Mouse (Mus musculus): ENCODE measurements at regions not wholly inside any gene's neighbourhood (a gene's known extent, or its start where the extent isn't known, plus 50 kb on each side); places are given as distances from the start of the nearest gene placed in this dataset.

DNA sequence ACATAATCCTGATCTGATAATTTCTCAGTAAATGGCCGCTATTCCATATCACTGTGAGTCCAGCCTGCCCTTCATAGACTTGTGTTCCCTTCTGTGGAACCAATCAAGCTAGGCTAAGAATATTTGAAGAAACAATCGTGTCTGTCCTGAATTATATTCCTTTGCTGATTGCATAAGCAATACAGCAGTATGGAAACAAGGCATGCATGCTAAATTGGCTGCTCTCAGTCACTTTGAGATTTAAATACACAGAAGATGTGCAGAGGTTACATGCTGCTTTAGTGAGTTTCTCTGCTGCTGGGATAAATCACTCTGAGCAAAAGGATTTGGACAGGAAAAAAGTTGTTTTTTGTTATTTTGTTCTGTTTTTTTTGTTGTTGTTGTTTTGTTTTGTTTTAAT, 331.4 kb upstream of the Nrp1 start:
- DNase-seq (ENCODE audit: low spot score), result no peak
- WGBS, result 84% methylated on average over 2 of the region's 2 CpGs

GRCm38 (mm10) chr8:128030335-128031280, 327.8 kb upstream of the Nrp1 start:
- no peaks in the 10 kb centered on the region for H3K9me3 ChIP-seq
- H3K27ac ChIP-seq (replicated peaks), result no peak overlapping the region
- peaks cover 1% of the 10 kb centered on the region for H3K4me1 ChIP-seq
- no peaks in the 10 kb centered on the region for H3K27me3 ChIP-seq (replicated peaks; ENCODE audit: low read depth, poor library complexity, severe bottlenecking)
- no peak for DNase-seq (ENCODE audit: low spot score)
- WGBS, result 89% methylated on average over 24 of the region's 24 CpGs
- no peak overlapping the region for H3K4me3 ChIP-seq
- H3K36me3 ChIP-seq (replicated peaks), result no peaks in the 10 kb centered on the region

More for the DNA sequence above, 331.4 kb upstream of the Nrp1 start:
- no peaks in the 10 kb centered on the region for H3K9me3 ChIP-seq
- H3K4me1 ChIP-seq, result peaks cover 16% of the 10 kb centered on the region
- no peaks in the 10 kb centered on the region for H3K36me3 ChIP-seq (replicated peaks)
- H3K4me3 ChIP-seq, result no peak overlapping the region
- no peaks in the 10 kb centered on the region for H3K27me3 ChIP-seq (replicated peaks; ENCODE audit: low read depth, poor library complexity, severe bottlenecking)
- no peak overlapping the region for H3K27ac ChIP-seq (replicated peaks)

DNA sequence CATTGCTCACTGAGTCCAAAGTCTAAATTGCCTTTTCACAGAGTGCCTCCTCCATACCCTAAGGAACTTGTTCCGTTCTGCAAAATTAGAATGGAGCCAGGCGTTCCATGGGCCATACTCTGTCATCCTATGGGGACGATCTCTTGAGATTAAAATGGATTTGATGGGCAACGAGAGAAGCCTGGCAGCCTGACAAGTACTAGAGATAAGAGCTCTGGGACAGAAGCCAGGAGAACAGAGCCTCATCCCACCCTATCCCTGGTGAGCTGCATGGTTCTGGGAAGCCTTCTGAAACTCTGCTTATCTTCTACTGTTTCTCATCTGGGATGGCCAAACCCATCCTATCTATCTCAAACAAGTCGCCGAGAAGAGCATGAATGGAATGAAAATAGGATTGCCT, 324.3 kb upstream of the Nrp1 start:
- H3K36me3 ChIP-seq (replicated peaks), result no peaks in the 10 kb centered on the region
- no peak for DNase-seq (ENCODE audit: low spot score)
- H3K27ac ChIP-seq (replicated peaks), result no peak overlapping the region

DNA sequence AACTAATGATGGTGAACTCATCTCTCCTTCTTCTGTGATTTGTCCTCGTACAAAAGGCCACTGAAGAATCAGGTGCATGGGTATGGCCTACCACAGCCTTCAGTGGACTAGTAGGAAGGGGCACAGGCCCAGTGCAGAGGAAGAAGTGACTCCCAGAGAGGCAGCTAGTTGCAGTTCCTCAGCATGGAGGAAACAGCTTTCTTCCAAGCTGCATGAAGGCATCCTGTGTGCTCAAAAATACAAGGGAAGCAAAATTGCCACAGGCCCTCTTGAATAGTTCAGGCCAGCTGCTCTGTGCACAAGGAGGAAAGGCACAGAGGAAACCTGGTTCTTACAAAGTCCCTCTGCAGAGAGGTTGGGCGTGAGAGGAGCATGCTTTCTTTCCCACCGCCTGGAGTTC, 322.7 kb upstream of the Nrp1 start:
- Histone ChIP-seq H3K9me3 (no peaks in the 10 kb centered on the region), H3K27me3 (replicated peaks; ENCODE audit: low read depth, poor library complexity, severe bottlenecking) (no peaks in the 10 kb centered on the region), H3K36me3 (replicated peaks) (no peaks in the 10 kb centered on the region), H3K4me3 (no peak overlapping the region), H3K4me1 (no peaks in the 10 kb centered on the region), H3K27ac (replicated peaks) (no peak overlapping the region)
- no peak for DNase-seq (ENCODE audit: low spot score)
- whole genome bisulfite sequencing, result 68% methylated on average over 3 of the region's 3 CpGs

More for the DNA sequence above, 324.3 kb upstream of the Nrp1 start:
- Histone ChIP-seq H3K9me3 (no peaks in the 10 kb centered on the region), H3K4me3 (no peak overlapping the region), H3K4me1 (no peaks in the 10 kb centered on the region), H3K27me3 (replicated peaks; ENCODE audit: low read depth, poor library complexity, severe bottlenecking) (no peaks in the 10 kb centered on the region)
- 90% methylated on average over 6 of the region's 6 CpGs for WGBS

DNA sequence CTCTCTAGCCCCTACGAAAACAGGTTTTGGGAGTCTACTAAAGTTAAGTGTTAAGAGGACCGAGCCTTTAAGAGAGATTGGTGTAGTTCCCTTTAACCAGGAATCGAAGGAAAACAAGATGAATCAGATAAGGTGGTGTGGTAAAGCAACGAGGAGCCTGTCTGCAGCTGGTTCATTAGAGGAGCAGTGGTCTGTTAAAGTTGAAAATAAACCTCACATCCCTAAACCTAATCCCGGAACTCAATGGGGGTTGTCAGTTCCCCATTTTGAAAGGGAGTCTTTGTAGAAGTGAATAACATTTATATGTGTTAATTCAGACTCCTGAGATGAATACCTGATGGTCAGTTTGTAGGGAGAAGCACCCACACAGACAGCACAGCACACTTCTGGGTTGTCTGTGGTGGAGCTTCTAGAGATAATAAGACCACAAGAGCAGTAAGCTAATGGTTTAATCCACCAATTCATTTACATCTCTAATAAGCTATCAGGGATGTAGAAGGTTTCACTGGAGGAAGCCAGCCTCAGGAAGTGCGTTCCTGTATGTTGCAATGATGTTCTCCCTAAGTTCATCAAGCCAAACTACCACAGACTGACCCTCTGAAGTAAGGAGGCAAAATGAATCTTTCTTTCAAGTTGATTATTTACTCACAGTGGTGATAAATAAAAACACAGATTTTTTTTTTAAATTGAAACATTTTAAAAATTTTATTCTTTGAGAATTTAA, 318.9 kb upstream of the Nrp1 start:
- H3K27me3 ChIP-seq (replicated peaks; ENCODE audit: low read depth, poor library complexity, severe bottlenecking), result no peaks in the 10 kb centered on the region; the same call in 1 of the 2 replicates
- no peaks in the 10 kb centered on the region for H3K36me3 ChIP-seq (replicated peaks)
- no peak overlapping the region for H3K4me3 ChIP-seq
- H3K9me3 ChIP-seq, result no peaks in the 10 kb centered on the region
- DNase-seq (ENCODE audit: low spot score), result no peak
- WGBS, result 84% methylated on average over 6 of the region's 6 CpGs
- no peaks in the 10 kb centered on the region for H3K4me1 ChIP-seq
- no peak overlapping the region for H3K27ac ChIP-seq (replicated peaks)

GRCm38 (mm10) chr8:128042877-128043276, 315.5 kb upstream of the Nrp1 start:
- Histone ChIP-seq H3K36me3 (replicated peaks) (no peaks in the 10 kb centered on the region), H3K9me3 (no peaks in the 10 kb centered on the region), H3K4me1 (no peaks in the 10 kb centered on the region), H3K27ac (replicated peaks) (no peak overlapping the region), H3K4me3 (no peak overlapping the region), H3K27me3 (replicated peaks; ENCODE audit: low read depth, poor library complexity, severe bottlenecking) (no peaks in the 10 kb centered on the region; the same call in 1 of the 2 replicates)
- DNase-seq (ENCODE audit: low spot score), result no peak
- WGBS, result 70% methylated on average over 2 of the region's 2 CpGs

DNA sequence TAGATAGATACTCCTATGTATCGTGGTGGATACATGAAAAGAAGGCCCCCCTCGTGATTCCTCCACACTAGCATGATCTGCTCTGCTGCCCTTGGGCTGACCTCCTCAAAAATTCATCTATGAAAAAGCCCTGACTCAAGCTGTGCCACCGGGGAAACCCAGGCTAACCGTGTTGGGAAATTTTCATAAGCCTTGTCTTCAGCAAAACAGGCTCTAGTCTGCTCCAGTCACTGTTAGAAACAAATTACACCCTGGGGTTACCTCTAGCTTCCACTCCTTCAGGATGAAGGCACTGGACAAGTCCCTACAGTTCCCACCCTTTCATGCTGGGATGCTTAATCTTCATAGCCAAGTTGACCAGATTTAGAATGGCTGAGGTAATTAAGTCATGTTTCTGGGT, 315.0 kb upstream of the Nrp1 start:
- Histone ChIP-seq H3K4me3 (no peak overlapping the region), H3K27ac (replicated peaks) (no peak overlapping the region), H3K9me3 (no peaks in the 10 kb centered on the region), H3K27me3 (replicated peaks; ENCODE audit: low read depth, poor library complexity, severe bottlenecking) (no peaks in the 10 kb centered on the region; the same call in 1 of the 2 replicates), H3K4me1 (no peaks in the 10 kb centered on the region), H3K36me3 (replicated peaks) (no peaks in the 10 kb centered on the region)
- 77% methylated on average over 4 of the region's 4 CpGs for WGBS
- no peak for DNase-seq (ENCODE audit: low spot score)

DNA sequence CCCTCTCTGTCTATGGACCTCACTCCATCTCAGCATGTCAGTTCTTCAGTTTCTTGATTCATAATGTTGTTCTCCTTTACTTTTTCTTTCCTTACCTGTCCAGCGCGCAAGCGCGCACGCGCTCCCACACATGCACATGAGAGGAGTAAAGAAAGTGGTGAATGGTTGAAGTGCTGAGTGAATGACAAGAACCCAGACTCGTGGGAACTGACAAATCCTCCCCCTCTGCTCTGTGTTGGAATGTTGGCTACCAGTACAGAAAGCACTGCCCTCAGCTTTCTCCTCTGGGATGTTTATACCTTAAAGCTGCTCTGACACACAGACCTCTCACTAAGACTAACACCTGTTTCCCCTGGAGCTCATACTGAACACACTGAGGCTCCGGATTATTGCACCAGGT, 302.2 kb upstream of the Nrp1 start:
- WGBS, result 93% methylated on average over 8 of the region's 8 CpGs
- Histone ChIP-seq H3K9me3 (no peaks in the 10 kb centered on the region), H3K4me1 (peaks cover 4% of the 10 kb centered on the region; the same call in 1 of the 2 replicates), H3K36me3 (replicated peaks) (no peaks in the 10 kb centered on the region), H3K27ac (replicated peaks) (no peak overlapping the region), H3K27me3 (replicated peaks; ENCODE audit: low read depth, poor library complexity, severe bottlenecking) (no peaks in the 10 kb centered on the region), H3K4me3 (no peak overlapping the region)
- no peak for DNase-seq (ENCODE audit: low spot score)

DNA sequence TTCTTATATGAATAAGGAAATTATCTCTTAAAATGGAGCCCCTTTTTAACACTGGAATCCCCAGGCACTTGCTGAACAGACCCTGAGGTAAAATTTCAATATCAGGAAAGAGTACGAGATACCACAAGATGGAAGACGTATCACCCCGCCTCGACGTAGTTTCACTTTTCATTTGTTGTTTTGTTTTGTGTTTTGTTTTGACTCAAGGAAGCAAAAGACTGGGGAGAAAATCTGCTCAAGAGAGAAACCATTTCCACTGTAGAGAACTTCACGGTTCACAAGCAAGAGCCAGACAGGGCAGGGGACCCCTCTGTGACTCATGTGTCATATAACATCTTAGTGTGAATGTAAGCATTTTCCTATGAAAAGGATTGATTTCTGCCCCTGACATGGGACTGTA, 300.6 kb upstream of the Nrp1 start:
- no peak for DNase-seq (ENCODE audit: low spot score)
- H3K27me3 ChIP-seq (replicated peaks; ENCODE audit: low read depth, poor library complexity, severe bottlenecking), result no peaks in the 10 kb centered on the region
- H3K27ac ChIP-seq (replicated peaks), result no peak overlapping the region
- H3K4me3 ChIP-seq, result no peak overlapping the region
- 90% methylated on average over 6 of the region's 6 CpGs for WGBS
- peaks cover 8% of the 10 kb centered on the region for H3K4me1 ChIP-seq
- H3K9me3 ChIP-seq, result no peaks in the 10 kb centered on the region
- H3K36me3 ChIP-seq (replicated peaks), result no peaks in the 10 kb centered on the region

GRCm38 (mm10) chr8:128059817-128060216, 298.6 kb upstream of the Nrp1 start:
- peaks cover 8% of the 10 kb centered on the region for H3K4me1 ChIP-seq
- H3K27me3 ChIP-seq (replicated peaks; ENCODE audit: low read depth, poor library complexity, severe bottlenecking), result no peaks in the 10 kb centered on the region
- H3K36me3 ChIP-seq (replicated peaks), result no peaks in the 10 kb centered on the region
- 92% methylated on average over 3 of the region's 3 CpGs for WGBS
- no peaks in the 10 kb centered on the region for H3K9me3 ChIP-seq
- no peak overlapping the region for H3K4me3 ChIP-seq
- DNase-seq (ENCODE audit: low spot score), result no peak
- no peak overlapping the region for H3K27ac ChIP-seq (replicated peaks)

- Histone ChIP-seq H3K9me3 (no peaks in the 10 kb centered on the region), H3K36me3 (replicated peaks) (no peaks in the 10 kb centered on the region), H3K27me3 (replicated peaks; ENCODE audit: low read depth, poor library complexity, severe bottlenecking) (no peaks in the 10 kb centered on the region), H3K27ac (replicated peaks) (no peak overlapping the region), H3K4me3 (no peak overlapping the region), H3K4me1 (peaks cover 4% of the 10 kb centered on the region; the same call in 1 of the 2 replicates)
- WGBS, result 98% methylated on average over 1 of the region's 1 CpGs
- DNase-seq (ENCODE audit: low spot score), result no peak
Measured at GRCm38 (mm10) chr8:128064211-128064610, 294.2 kb upstream of the Nrp1 start.

DNA sequence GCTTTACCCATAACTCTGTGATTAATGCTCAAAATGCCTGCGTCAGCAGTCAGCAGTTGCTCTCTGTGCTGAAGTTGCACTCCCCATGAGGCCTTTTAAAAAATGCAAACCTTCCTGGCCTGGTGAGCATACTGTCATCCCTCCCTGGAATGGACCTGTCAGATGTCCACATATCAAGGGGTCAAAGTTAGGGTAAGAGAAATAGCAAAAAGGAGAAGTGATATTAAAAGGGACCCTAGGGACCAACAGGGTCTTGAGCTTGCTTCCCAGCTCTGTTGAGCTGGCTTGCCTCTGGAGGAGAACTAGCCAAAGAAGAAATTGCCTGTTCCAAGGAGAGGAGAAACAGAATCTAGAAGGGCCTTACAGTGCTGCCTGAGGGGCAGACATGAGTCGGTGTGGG, 293.3 kb upstream of the Nrp1 start:
- Histone ChIP-seq H3K4me3 (no peak overlapping the region), H3K27me3 (replicated peaks; ENCODE audit: low read depth, poor library complexity, severe bottlenecking) (no peaks in the 10 kb centered on the region), H3K4me1 (peaks cover 4% of the 10 kb centered on the region; the same call in 1 of the 2 replicates), H3K27ac (replicated peaks) (no peak overlapping the region), H3K36me3 (replicated peaks) (no peaks in the 10 kb centered on the region), H3K9me3 (no peaks in the 10 kb centered on the region)
- 92% methylated on average over 2 of the region's 2 CpGs for WGBS
- DNase-seq (ENCODE audit: low spot score), result no peak
